13 mouse cellular contexts compared by ENCODE assay signal in the genomic region with DNA sequence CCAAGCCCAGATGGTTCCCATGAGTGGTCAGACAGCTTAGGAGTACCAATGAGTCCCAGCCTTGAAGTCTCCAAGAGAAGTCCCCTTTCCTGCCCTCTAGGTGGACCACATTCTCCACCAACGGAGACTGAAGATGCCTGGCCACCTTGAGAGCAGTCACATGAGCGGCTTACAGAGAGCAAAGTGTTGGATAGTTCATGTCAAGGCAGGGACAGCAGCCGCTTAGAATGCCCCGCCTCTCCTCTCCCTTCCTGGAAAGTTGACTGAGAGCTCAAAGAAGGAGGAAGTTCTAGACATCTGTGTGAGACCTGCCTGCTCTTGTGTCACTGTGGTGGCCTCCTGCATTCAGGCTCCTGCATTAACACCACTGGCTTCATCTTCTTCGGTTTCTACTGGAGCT. TPM values are rescaled to one million over a fixed set of nuclear protein-coding genes. Genes with fewer than 3 reads are reported as not detected.
A peak's percentile ranks its signal among the peaks of the same experiment; 100 is the strongest.
DNase-seq lines count a peak whose midpoint lies in the region; ATAC-seq and TF ChIP-seq lines count a peak whose summit lies in the region.
"Had no signal": no experiment of that assay in that cellular context is flagged by ENCODE, and none has a peak within 500 bp of the region (broad histone marks: within the 10 kb centered on the region; RNA-seq: fewer than 3 reads in every experiment).

Gpr55 (minus strand) TSS at position 135 of the 400 bp plus-strand sequence.

- 0 out of 2 replicates have a peak within 1 kb of the TSS, but pooled peaks have one; percentile 45 for H3K27ac ChIP-seq in stomach, postnatal 0 days (replicated peaks)
- no peak within 1 kb of the TSS for H3K27ac ChIP-seq in forebrain, embryonic 10.5 days
- H3K27ac ChIP-seq: neural tube, embryonic 12.5 days had no signal

- H3K4me2 ChIP-seq in stomach, postnatal 0 days (replicated peaks; ENCODE audit: low read depth): no peak within 1 kb of the TSS
- H3K4me2 ChIP-seq: heart, embryonic 11.5 days; neural tube, embryonic 12.5 days had no signal

- H3K9ac ChIP-seq in stomach, postnatal 0 days (ENCODE audit: low read length): no peak within 1 kb of the TSS
- H3K9ac ChIP-seq: forebrain, postnatal 0 days; neural tube, embryonic 12.5 days had no signal

- WGBS in stomach, postnatal 0 days: 44% methylated on average over 5 of the region's 5 CpGs
- 92% methylated on average over 5 of the region's 5 CpGs for WGBS in forebrain, embryonic 10.5 days

- TF ChIP-seq CTCF in stomach, postnatal 0 days (IDR thresholded peaks at IDR 0.05; ENCODE audit: low read depth): no peak

- H3K27me3 ChIP-seq in stomach, postnatal 0 days (ENCODE audit: control insufficient read depth, insufficient read depth, low read length): no peaks in the 10 kb centered on the region
- no peaks in the 10 kb centered on the region for H3K27me3 ChIP-seq in forebrain, embryonic 10.5 days (ENCODE audit: poor library complexity, severe bottlenecking)
- H3K27me3 ChIP-seq: neural tube, embryonic 12.5 days had no signal

- TF ChIP-seq EP300 in stomach, postnatal 0 days (optimal IDR thresholded peaks at IDR 0.05): no peak

- no peaks in the 10 kb centered on the region; the same call in 1 of the 2 replicates for H3K4me1 ChIP-seq in stomach, postnatal 0 days (replicated peaks; ENCODE audit: control insufficient read depth, insufficient read depth)
- no peaks in the 10 kb centered on the region for H3K4me1 ChIP-seq in forebrain, embryonic 10.5 days
- H3K4me1 ChIP-seq: neural tube, embryonic 12.5 days had no signal

- peak; percentile 37; the same call in 1 of the 2 replicates for ATAC-seq in stomach, postnatal 0 days (ENCODE audit: low FRiP score, low TSS enrichment)
- ATAC-seq: forebrain, postnatal 0 days had no signal

- no peaks in the 10 kb centered on the region for H3K9me3 ChIP-seq in stomach, postnatal 0 days (ENCODE audit: control insufficient read depth, low read length)
- H3K9me3 ChIP-seq in forebrain, embryonic 10.5 days: no peaks in the 10 kb centered on the region
- H3K9me3 ChIP-seq: neural tube, embryonic 12.5 days had no signal

- DNase-seq in heart, adult 11 months: peak; percentile 81
- DNase-seq in heart, adult 9 months (ENCODE audit: low spot score in 2 of 2): no peak
- DNase-seq in c-Kit-positive CD71-negative TER-119-negative erythroid progenitor cells, embryonic 14.5 days (ENCODE audit: low read depth): peak; percentile 34
- peak; percentile 13 for DNase-seq in lung, postnatal 10 days
- no peak for DNase-seq in stomach, postnatal 0 days (ENCODE audit: low spot score)
- no peak for DNase-seq in retina, embryonic 14.5 days (ENCODE audit: low spot score)
- DNase-seq in adrenal gland, adult 2 months: no peak
- DNase-seq in forebrain, embryonic 10.5 days (ENCODE audit: extremely low spot score, low spot score): no peak
- DNase-seq: forebrain, postnatal 0 days; kidney, adult 18-20 months had no signal

- H3K36me3 ChIP-seq in stomach, postnatal 0 days (ENCODE audit: control insufficient read depth, insufficient read depth, low read length): no peaks in the 10 kb centered on the region
- H3K36me3 ChIP-seq in forebrain, embryonic 10.5 days (replicated peaks): no peaks in the 10 kb centered on the region
- H3K36me3 ChIP-seq: neural tube, embryonic 12.5 days had no signal

- H3K4me3 ChIP-seq in stomach, postnatal 0 days (ENCODE audit: low read depth, low read length): no peak within 1 kb of the TSS
- H3K4me3 ChIP-seq in forebrain, embryonic 10.5 days: no peak within 1 kb of the TSS
- H3K4me3 ChIP-seq: neural tube, embryonic 12.5 days had no signal

RNA-seq across cellular contexts. Expression of gene Gpr55, which starts in this region (rescaled TPM):
- polyA plus RNA-seq in stomach, postnatal 0 days (2015; fragmentation: Nextera tagmentation; extraction: Ambion mirVana): 0.08 and 0.16 TPM in 2 replicates
- 1 to 10 TPM; 4.3 to 4.4 TPM for total RNA-seq in adrenal gland, adult 2 months (2021)
- 0.98 and 1.2 TPM in 2 replicates for polyA plus RNA-seq in adrenal gland, adult 2 months (2012; rRNA removed)
- polyA plus RNA-seq in forebrain, embryonic 10.5 days (2016; fragmentation: Nextera tagmentation; extraction: Ambion mirVana): not detected in 2 replicates
- polyA plus RNA-seq: C2C12; heart, embryonic 11.5 days had no signal

Comparison
In these comparisons a context has a peak if more than half of its experiments do, and no peak if none do; other contexts are left out.
1. DNase-seq: peak in heart, adult 11 months (single experiment), c-Kit-positive CD71-negative TER-119-negative erythroid progenitor cells, embryonic 14.5 days (single experiment) and lung, postnatal 10 days (single experiment); none in heart, adult 9 months (0 of 2), stomach, postnatal 0 days (single experiment), retina, embryonic 14.5 days (single experiment), adrenal gland, adult 2 months (single experiment) and forebrain, embryonic 10.5 days (single experiment).
2. Peak in ATAC-seq and H3K27ac ChIP-seq in stomach, postnatal 0 days; RNA of the gene not detected or under 1 TPM.